Mouse (Mus musculus) limb, embryonic 10.5 days (tissue): ENCODE measurements at regions not wholly inside any gene's neighbourhood (a gene's known extent, or its start where the extent isn't known, plus 50 kb on each side); places are given as distances from the start of the nearest gene placed in this dataset.

Experiments used
- DNase-seq: peaks from one replicate; pipeline ENCODE4 v3.0.0-alpha.2; 2017; ENCODE audit warnings: low spot score
- H3K27ac ChIP-seq: fragments of 300-500 bp; sonication (generic); 2 replicates; pipeline ENCODE4 v1.5.1; 2016; ENCODE audit warnings: mild to moderate bottlenecking
- H3K27me3 ChIP-seq: fragments of 300-500 bp; sonication (generic); 2 replicates; pipeline ENCODE4 v1.6.1; 2016; ENCODE audit warnings: low read depth, mild to moderate bottlenecking; ENCODE audit not compliant: poor library complexity, severe bottlenecking
- H3K36me3 ChIP-seq: fragments of 300-500 bp; sonication (generic); 2 replicates; pipeline ENCODE4 v1.6.1; 2016; ENCODE audit warnings: mild to moderate bottlenecking, moderate library complexity
- H3K4me1 ChIP-seq: fragments of 300-500 bp; sonication (generic); 2 replicates; pipeline ENCODE4 v1.6.1; 2016
- H3K4me3 ChIP-seq: fragments of 300-500 bp; sonication (generic); 2 replicates; pipeline ENCODE4 v1.5.1; 2016; ENCODE audit warnings: mild to moderate bottlenecking, moderate library complexity
- H3K9me3 ChIP-seq: fragments of 300-500 bp; sonication (generic); replicated peaks from 2 replicates; pipeline ENCODE4 v1.6.1; 2016; ENCODE audit warnings: mild to moderate bottlenecking
- whole genome bisulfite sequencing: fragments of 180-500 bp; shearing (Covaris S2); methylation state at CpG from one replicate; pipeline ENCODE4 v1.1.7; 2016; 5-methylcytosine and 5-hydroxymethylcytosine counted together

DNA sequence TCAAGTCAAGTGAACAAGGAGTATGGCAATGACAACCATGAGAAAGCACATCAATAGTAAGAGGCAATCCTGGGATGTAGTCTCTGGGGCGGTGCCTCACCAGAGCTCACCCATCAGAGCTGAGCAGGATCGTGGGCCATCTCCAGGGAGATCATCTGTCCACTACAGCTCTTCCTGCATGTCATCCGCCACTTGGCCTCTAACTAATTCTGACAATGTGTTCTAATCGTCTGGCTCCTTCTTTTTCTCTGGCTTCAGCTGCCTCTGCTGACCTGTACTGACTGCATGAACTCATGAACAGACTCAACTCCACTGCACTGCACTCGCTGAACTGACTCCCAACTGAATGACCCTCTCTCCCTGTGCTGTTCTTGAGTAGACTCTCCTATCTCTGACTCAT is 277.9 kb upstream of the Far2 start:
- H3K4me1 ChIP-seq, result no peaks in the 10 kb centered on the region
- no peak for DNase-seq
- no peaks in the 10 kb centered on the region for H3K36me3 ChIP-seq
- 91% methylated on average over 5 of the region's 5 CpGs for WGBS
- no peak overlapping the region for H3K27ac ChIP-seq
- H3K27me3 ChIP-seq, result no peaks in the 10 kb centered on the region
- no peak overlapping the region for H3K4me3 ChIP-seq
- no peaks in the 10 kb centered on the region for H3K9me3 ChIP-seq

DNA sequence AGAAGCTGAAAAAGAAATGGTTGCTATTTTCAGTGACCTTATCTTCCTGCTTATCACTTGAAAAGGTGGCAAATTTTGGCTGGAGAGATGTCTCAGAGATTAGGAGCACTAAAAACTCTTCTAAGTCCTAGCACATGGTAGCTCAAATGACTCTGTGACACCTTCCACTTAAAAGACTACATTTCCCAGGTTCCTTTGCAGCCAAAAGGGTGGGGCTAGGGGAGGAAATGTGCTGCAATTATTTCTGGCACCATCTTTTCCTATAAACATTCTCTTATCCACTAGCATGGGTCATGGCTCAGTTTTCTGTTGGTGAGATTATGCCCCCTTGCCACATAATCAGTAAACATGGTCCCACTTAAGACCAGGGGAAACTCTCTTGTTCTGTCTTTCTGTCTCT is 277.0 kb upstream of the Far2 start:
- no peak overlapping the region for H3K27ac ChIP-seq
- H3K27me3 ChIP-seq, result no peaks in the 10 kb centered on the region
- H3K4me3 ChIP-seq, result no peak overlapping the region
- no peak for DNase-seq
- H3K9me3 ChIP-seq, result no peaks in the 10 kb centered on the region
- no peaks in the 10 kb centered on the region for H3K4me1 ChIP-seq
- H3K36me3 ChIP-seq, result no peaks in the 10 kb centered on the region

DNA sequence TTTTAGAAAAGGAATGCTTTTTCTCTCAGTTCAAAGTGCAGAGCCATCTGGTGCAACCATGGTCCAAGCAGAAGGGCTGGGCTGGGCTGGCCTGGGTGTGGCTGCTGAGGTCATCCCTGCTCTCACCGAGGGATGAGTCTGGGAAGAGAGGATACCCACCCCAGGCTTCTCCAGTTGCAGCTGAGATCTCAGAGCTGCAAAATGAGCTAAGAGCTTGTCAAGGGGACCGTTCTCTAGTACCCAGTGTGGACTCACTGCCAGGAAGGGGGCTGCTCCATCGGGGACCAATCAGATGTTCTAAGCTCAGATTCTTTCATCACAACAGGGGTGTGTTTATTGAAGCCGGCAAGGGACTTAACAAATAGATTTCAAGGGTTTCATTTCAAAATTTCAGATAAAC is 275.6 kb upstream of the Far2 start:
- Histone ChIP-seq H3K27ac (no peak overlapping the region), H3K4me1 (no peaks in the 10 kb centered on the region), H3K36me3 (no peaks in the 10 kb centered on the region), H3K4me3 (no peak overlapping the region), H3K9me3 (no peaks in the 10 kb centered on the region), H3K27me3 (no peaks in the 10 kb centered on the region)
- WGBS, result 66% methylated on average over 4 of the region's 4 CpGs
- no peak for DNase-seq

- WGBS, result 80% methylated on average over 10 of the region's 10 CpGs
- no peaks in the 10 kb centered on the region for H3K36me3 ChIP-seq
- no peaks in the 10 kb centered on the region for H3K4me1 ChIP-seq
- H3K27me3 ChIP-seq, result no peaks in the 10 kb centered on the region
- no peak overlapping the region for H3K27ac ChIP-seq
- no peak for DNase-seq
- no peak overlapping the region for H3K4me3 ChIP-seq
- H3K9me3 ChIP-seq, result no peaks in the 10 kb centered on the region
Measured at GRCm38 (mm10) chr6:147773904-147774303, 273.2 kb upstream of the Far2 start.

- Histone ChIP-seq H3K9me3 (no peaks in the 10 kb centered on the region), H3K4me3 (no peak overlapping the region), H3K36me3 (no peaks in the 10 kb centered on the region), H3K4me1 (no peaks in the 10 kb centered on the region), H3K27me3 (no peaks in the 10 kb centered on the region), H3K27ac (no peak overlapping the region)
- 77% methylated on average over 6 of the region's 6 CpGs for WGBS
- no peak for DNase-seq
Measured at GRCm38 (mm10) chr6:147774626-147775025, 272.4 kb upstream of the Far2 start.

GRCm38 (mm10) chr6:147779466-147779865 is 267.6 kb upstream of the Far2 start:
- H3K9me3 ChIP-seq, result no peaks in the 10 kb centered on the region
- no peaks in the 10 kb centered on the region for H3K4me1 ChIP-seq
- no peak overlapping the region for H3K4me3 ChIP-seq
- no peak overlapping the region for H3K27ac ChIP-seq
- DNase-seq, result no peak
- H3K36me3 ChIP-seq, result no peaks in the 10 kb centered on the region
- 96% methylated on average over 1 of the region's 1 CpGs for WGBS
- no peaks in the 10 kb centered on the region for H3K27me3 ChIP-seq

DNA sequence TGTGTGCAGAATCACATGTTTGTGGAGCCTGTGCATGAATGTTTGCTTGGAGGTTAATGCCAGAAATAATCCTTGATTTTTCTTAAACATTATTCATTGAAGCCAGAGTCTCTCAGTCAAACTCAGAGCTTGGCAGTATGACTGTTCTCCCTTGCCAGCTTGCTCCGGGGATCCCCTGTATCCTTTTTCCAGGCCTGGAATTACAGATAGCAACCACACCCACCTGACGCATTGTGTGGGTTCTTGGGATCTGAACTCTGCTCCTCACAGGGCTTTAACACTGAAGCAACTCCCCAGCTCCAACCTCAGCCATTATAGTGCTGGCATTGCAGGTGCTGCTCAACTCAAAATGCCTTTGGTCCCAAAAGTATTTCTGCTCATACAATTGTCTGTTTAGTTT is 262.8 kb upstream of the Far2 start:
- Histone ChIP-seq H3K9me3 (no peaks in the 10 kb centered on the region), H3K27ac (no peak overlapping the region), H3K4me1 (no peaks in the 10 kb centered on the region), H3K27me3 (no peaks in the 10 kb centered on the region), H3K36me3 (no peaks in the 10 kb centered on the region), H3K4me3 (no peak overlapping the region)
- DNase-seq, result no peak
- WGBS, result 86% methylated on average over 2 of the region's 2 CpGs

GRCm38 (mm10) chr6:147784854-147785253 is 262.2 kb upstream of the Far2 start:
- no peak overlapping the region for H3K27ac ChIP-seq
- no peaks in the 10 kb centered on the region for H3K36me3 ChIP-seq
- H3K9me3 ChIP-seq, result no peaks in the 10 kb centered on the region
- H3K4me1 ChIP-seq, result no peaks in the 10 kb centered on the region
- H3K27me3 ChIP-seq, result no peaks in the 10 kb centered on the region
- WGBS, result 92% methylated on average over 6 of the region's 6 CpGs
- H3K4me3 ChIP-seq, result no peak overlapping the region
- no peak for DNase-seq

GRCm38 (mm10) chr6:147788095-147788494 is 259.0 kb upstream of the Far2 start:
- no peak for DNase-seq
- H3K4me3 ChIP-seq, result no peak overlapping the region
- H3K9me3 ChIP-seq, result no peaks in the 10 kb centered on the region
- WGBS, result 81% methylated on average over 2 of the region's 2 CpGs
- no peaks in the 10 kb centered on the region for H3K27me3 ChIP-seq
- H3K4me1 ChIP-seq, result no peaks in the 10 kb centered on the region
- no peak overlapping the region for H3K27ac ChIP-seq
- no peaks in the 10 kb centered on the region for H3K36me3 ChIP-seq

DNA sequence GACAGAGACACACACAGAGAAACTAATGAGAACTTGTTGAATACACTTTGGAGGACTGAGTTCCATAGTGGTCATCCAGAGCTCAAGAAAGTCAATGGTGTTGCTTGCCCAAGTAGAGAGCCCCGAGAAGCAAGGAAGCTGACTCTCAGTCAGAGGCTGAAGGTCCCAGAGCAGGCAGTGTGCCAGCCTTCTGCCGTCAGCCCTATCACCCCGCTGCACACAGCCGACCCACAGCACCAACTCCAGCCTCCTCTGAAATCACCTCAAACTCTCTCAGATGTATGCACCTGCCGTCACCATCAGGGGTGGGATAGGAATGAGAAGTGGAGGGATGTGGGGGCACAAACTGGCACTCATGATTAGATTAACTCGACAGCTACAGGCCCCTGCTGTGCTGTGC is 257.9 kb upstream of the Far2 start:
- Histone ChIP-seq H3K4me1 (peaks cover 6% of the 10 kb centered on the region), H3K9me3 (no peaks in the 10 kb centered on the region), H3K36me3 (no peaks in the 10 kb centered on the region), H3K27me3 (no peaks in the 10 kb centered on the region), H3K4me3 (no peak overlapping the region), H3K27ac (no peak overlapping the region)
- no peak for DNase-seq
- WGBS, result 82% methylated on average over 6 of the region's 6 CpGs

DNA sequence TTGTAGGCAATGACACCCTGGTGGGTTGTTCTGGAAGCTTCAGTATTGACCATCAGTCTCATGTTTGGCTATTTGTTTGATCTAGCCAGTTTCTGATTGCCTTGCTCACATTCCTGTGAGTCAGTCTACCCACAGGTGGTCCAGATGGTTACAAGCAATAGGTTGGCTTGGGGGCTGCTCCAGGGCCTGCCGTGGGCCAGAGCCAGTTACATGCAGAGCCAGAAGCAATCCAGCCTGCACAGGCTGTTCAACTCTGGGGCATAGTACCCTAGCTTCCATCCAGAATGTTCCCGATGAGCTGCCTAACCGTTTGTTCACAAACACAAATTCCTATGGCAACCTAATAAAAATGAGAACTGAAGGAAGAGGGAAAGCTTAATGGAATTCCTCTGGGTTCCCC is 253.2 kb upstream of the Far2 start:
- 75% methylated on average over 3 of the region's 3 CpGs for WGBS
- no peak for DNase-seq
- no peaks in the 10 kb centered on the region for H3K9me3 ChIP-seq
- H3K36me3 ChIP-seq, result no peaks in the 10 kb centered on the region
- no peak overlapping the region for H3K4me3 ChIP-seq
- peaks cover 10% of the 10 kb centered on the region for H3K4me1 ChIP-seq
- H3K27me3 ChIP-seq, result no peaks in the 10 kb centered on the region
- H3K27ac ChIP-seq, result no peak overlapping the region

DNA sequence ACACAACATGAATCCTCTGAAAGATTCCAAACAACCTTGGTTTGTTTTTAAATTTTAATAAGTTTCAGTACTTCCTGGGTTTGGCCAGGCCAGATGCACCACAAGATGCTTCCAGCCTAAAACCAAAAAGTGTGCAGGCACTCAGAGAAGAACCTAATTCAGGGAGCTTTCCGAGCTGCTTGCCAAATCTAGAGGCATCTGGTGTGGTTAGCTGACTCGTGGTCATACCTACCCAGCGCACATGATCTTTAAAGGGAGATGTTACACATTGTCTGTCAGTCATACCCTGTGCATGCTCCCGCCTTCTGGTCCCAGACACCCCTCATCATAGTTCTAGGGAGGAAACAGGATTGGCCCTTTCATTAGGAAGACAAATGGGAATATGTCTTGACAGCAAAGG is 252.7 kb upstream of the Far2 start:
- H3K4me1 ChIP-seq, result peaks cover 10% of the 10 kb centered on the region
- no peaks in the 10 kb centered on the region for H3K36me3 ChIP-seq
- no peak overlapping the region for H3K4me3 ChIP-seq
- H3K27me3 ChIP-seq, result no peaks in the 10 kb centered on the region
- no peak for DNase-seq
- WGBS, result 80% methylated on average over 4 of the region's 4 CpGs
- H3K27ac ChIP-seq, result no peak overlapping the region
- no peaks in the 10 kb centered on the region for H3K9me3 ChIP-seq

- Histone ChIP-seq H3K4me3 (no peak overlapping the region), H3K27me3 (no peaks in the 10 kb centered on the region), H3K36me3 (no peaks in the 10 kb centered on the region), H3K4me1 (peaks cover 4% of the 10 kb centered on the region; the same call in 1 of the 2 replicates), H3K9me3 (no peaks in the 10 kb centered on the region), H3K27ac (no peak overlapping the region)
- no peak for DNase-seq
- WGBS, result 90% methylated on average over 9 of the region's 9 CpGs
Measured at GRCm38 (mm10) chr6:147799009-147799727, 247.9 kb upstream of the Far2 start.

DNA sequence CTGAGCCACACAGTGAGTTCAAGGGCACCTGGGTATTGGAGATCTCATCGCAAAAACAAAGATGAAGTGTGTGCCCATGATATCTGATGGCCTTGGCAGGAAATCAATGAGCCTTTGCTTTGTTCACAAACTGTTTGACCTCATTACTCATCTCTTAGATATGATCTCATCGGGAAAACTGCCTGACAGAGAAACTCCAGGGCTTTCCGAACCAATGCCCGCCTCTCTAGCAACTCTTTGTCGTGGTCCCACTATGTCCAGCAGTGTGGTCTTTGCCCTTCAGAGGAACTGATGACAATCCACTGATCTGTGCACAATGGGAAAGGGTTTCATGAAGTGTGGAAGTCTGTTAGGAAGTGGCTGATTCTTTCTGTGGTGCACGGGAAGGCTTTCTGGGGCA is 247.2 kb upstream of the Far2 start:
- 94% methylated on average over 6 of the region's 6 CpGs for WGBS
- H3K36me3 ChIP-seq, result no peaks in the 10 kb centered on the region
- no peak overlapping the region for H3K27ac ChIP-seq
- no peaks in the 10 kb centered on the region for H3K9me3 ChIP-seq
- H3K4me1 ChIP-seq, result no peaks in the 10 kb centered on the region
- no peak overlapping the region for H3K4me3 ChIP-seq
- DNase-seq, result no peak
- H3K27me3 ChIP-seq, result no peaks in the 10 kb centered on the region
